Mouse (Mus musculus) common myeloid progenitor, adult 5-6 weeks (primary cell): Measurements from ENCODE around the gene Mrpl34. TPM values are rescaled to one million over a fixed set of nuclear protein-coding genes. Genes with fewer than 3 reads are reported as not detected.

Experiments
- total RNA-seq: library from RNA; stranded (forward); fragments of 200-1000, 187-1606 nt; gene quantifications from 2 replicates; pipeline ENCODE4 v1.2.3, GENCODE M21; 2017

Mrpl34 gene
- total RNA-seq, 1 experiment from 2014 or later: 79.0 TPM

Other genes with a start within 250 kb of the Mrpl34 start
- 32.7 and 33.5 TPM in 2 replicates for gene Myo9b, start 192.2 kb upstream of the Mrpl34 start, total RNA-seq
- 40.1 and 64.0 TPM in 2 replicates for gene Haus8, start 192.0 kb upstream of the Mrpl34 start, total RNA-seq
- 137 and 155 TPM in 2 replicates for gene Use1, start 98.1 kb upstream of the Mrpl34 start, total RNA-seq
- 10.7 and 18.6 TPM in 2 replicates for gene Ocel1, start 93.7 kb upstream of the Mrpl34 start, total RNA-seq
- gene Nr2f6, start 83.0 kb upstream of the Mrpl34 start, total RNA-seq: 3.0 and 4.3 TPM in 2 replicates
- not detected in 2 replicates for gene Ushbp1, start 69.2 kb upstream of the Mrpl34 start, total RNA-seq
- gene Babam1, start 68.1 kb upstream of the Mrpl34 start, total RNA-seq: 84.6 and 89.2 TPM in 2 replicates
- gene Ankle1, start 58.9 kb upstream of the Mrpl34 start, total RNA-seq: 9.0 and 13.0 TPM in 2 replicates
- gene Abhd8, start 1.3 kb upstream of the Mrpl34 start, total RNA-seq: 6.5 and 13.3 TPM in 2 replicates
- gene Dda1, start 4.2 kb downstream of the Mrpl34 start, total RNA-seq: 9.6 and 17.6 TPM in 2 replicates
- 5.4 and 6.6 TPM in 2 replicates for gene Ano8, start 21.0 kb downstream of the Mrpl34 start, total RNA-seq
- gene Gtpbp3, start 23.1 kb downstream of the Mrpl34 start, total RNA-seq: 22.6 and 22.7 TPM in 2 replicates
- gene Plvap, start 46.8 kb downstream of the Mrpl34 start, total RNA-seq: 3.0 and 3.6 TPM in 2 replicates
- not detected in 2 replicates for gene Ccdc194, start 60.8 kb downstream of the Mrpl34 start, total RNA-seq
- gene Bst2, start 72.5 kb downstream of the Mrpl34 start, total RNA-seq: 35.4 and 49.8 TPM in 2 replicates
- gene Mvb12a, start 78.0 kb downstream of the Mrpl34 start, total RNA-seq: 84.7 and 86.2 TPM in 2 replicates
- not detected in 2 replicates for gene Tmem221, start 93.9 kb downstream of the Mrpl34 start, total RNA-seq
- not detected in 2 replicates for gene Nxnl1, start 101.6 kb downstream of the Mrpl34 start, total RNA-seq
- 6.8 and 9.5 TPM in 2 replicates for gene Slc27a1, start 103.9 kb downstream of the Mrpl34 start, total RNA-seq
- gene Pgls, start 127.2 kb downstream of the Mrpl34 start, total RNA-seq: 116 and 131 TPM in 2 replicates
- 0.97 and 2.3 TPM in 2 replicates for gene Fam129c, start 132.7 kb downstream of the Mrpl34 start, total RNA-seq
- gene Colgalt1, start 146.0 kb downstream of the Mrpl34 start, total RNA-seq: 64.6 and 75.2 TPM in 2 replicates
- 0.46 and 11.3 TPM in 2 replicates for gene Unc13a, start 206.8 kb downstream of the Mrpl34 start, total RNA-seq
- 9.4 and 14.1 TPM in 2 replicates for gene Jak3, start 211.3 kb downstream of the Mrpl34 start, total RNA-seq
- 3.4 and 3.5 TPM in 2 replicates for gene Insl3, start 224.3 kb downstream of the Mrpl34 start, total RNA-seq
- gene B3gnt3, start 236.8 kb downstream of the Mrpl34 start, total RNA-seq: 0.23 TPM in 1 of 2 replicates, not detected in the other